In genomic region chr9:120702836-120703235, GRCm38 (mm10) we compare ENCODE assay signal across 16 mouse cellular contexts.
DNase-seq lines count a peak whose midpoint lies in the region; ATAC-seq and TF ChIP-seq lines count a peak whose summit lies in the region.
"Had no signal": no experiment of that assay in that cellular context is flagged by ENCODE, and none has a peak within 500 bp of the region (broad histone marks: within the 10 kb centered on the region; RNA-seq: fewer than 3 reads in every experiment).

No protein-coding gene starts in this region.

- no peak overlapping the region for H3K9ac ChIP-seq in forebrain, embryonic 11.5 days (ENCODE audit: low read length)
- H3K9ac ChIP-seq in forebrain, postnatal 0 days: no peak overlapping the region
- H3K9ac ChIP-seq in kidney, postnatal 0 days (ENCODE audit: low read depth, low read length): no peak overlapping the region
- no peak overlapping the region for H3K9ac ChIP-seq in kidney, embryonic 14.5 days (ENCODE audit: low read depth, low read length)
- H3K9ac ChIP-seq in midbrain, embryonic 12.5 days (replicated peaks): no peak overlapping the region
- no peak overlapping the region for H3K9ac ChIP-seq in midbrain, embryonic 11.5 days (ENCODE audit: low read length)
- H3K9ac ChIP-seq in hindbrain, embryonic 13.5 days: no peak overlapping the region
- H3K9ac ChIP-seq: embryonic facial prominence, embryonic 15.5 days; hindbrain, embryonic 15.5 days; liver, embryonic 15.5 days had no signal

- H3K27me3 ChIP-seq in forebrain, embryonic 11.5 days (ENCODE audit: control insufficient read depth, insufficient read depth, low read length): no peaks in the 10 kb centered on the region
- no peaks in the 10 kb centered on the region for H3K27me3 ChIP-seq in forebrain, postnatal 0 days (ENCODE audit: insufficient read depth, low read length)
- no peaks in the 10 kb centered on the region for H3K27me3 ChIP-seq in kidney, postnatal 0 days (ENCODE audit: insufficient read depth, low read length)
- H3K27me3 ChIP-seq in kidney, embryonic 14.5 days (ENCODE audit: control insufficient read depth, insufficient read depth, low read length): no peaks in the 10 kb centered on the region
- H3K27me3 ChIP-seq in midbrain, embryonic 12.5 days: no peaks in the 10 kb centered on the region
- no peaks in the 10 kb centered on the region for H3K27me3 ChIP-seq in midbrain, embryonic 11.5 days (ENCODE audit: control insufficient read depth, insufficient read depth, low read length)
- 0 out of 2 replicates have a peak, but pooled peaks cover 3% of the 10 kb centered on the region for H3K27me3 ChIP-seq in hindbrain, embryonic 13.5 days
- H3K27me3 ChIP-seq: embryonic facial prominence, embryonic 15.5 days; hindbrain, embryonic 15.5 days; liver, embryonic 15.5 days had no signal

- H3K4me2 ChIP-seq in forebrain, embryonic 11.5 days (ENCODE audit: low read depth, low read length, severe bottlenecking): no peak overlapping the region
- no peak overlapping the region for H3K4me2 ChIP-seq in forebrain, postnatal 0 days (ENCODE audit: low read depth)
- H3K4me2 ChIP-seq in kidney, postnatal 0 days (ENCODE audit: low read length): no peak overlapping the region
- no peak overlapping the region for H3K4me2 ChIP-seq in kidney, embryonic 14.5 days (replicated peaks; ENCODE audit: low read depth, low read length)
- H3K4me2 ChIP-seq in midbrain, embryonic 12.5 days (replicated peaks): no peak overlapping the region
- H3K4me2 ChIP-seq in midbrain, embryonic 11.5 days: no peak overlapping the region
- no peak overlapping the region for H3K4me2 ChIP-seq in hindbrain, embryonic 13.5 days
- H3K4me2 ChIP-seq: embryonic facial prominence, embryonic 15.5 days; heart, embryonic 11.5 days; hindbrain, embryonic 15.5 days; liver, embryonic 15.5 days had no signal

- peak overlapping the region; percentile 21; the same call in 1 of the 2 replicates for H3K27ac ChIP-seq in forebrain, embryonic 11.5 days (ENCODE audit: low read depth, low read length)
- H3K27ac ChIP-seq in forebrain, postnatal 0 days (ENCODE audit: low read depth, low read length): no peak overlapping the region
- peak overlapping the region; percentile 20; the same call in 1 of the 2 replicates for H3K27ac ChIP-seq in kidney, postnatal 0 days
- no peak overlapping the region for H3K27ac ChIP-seq in kidney, embryonic 14.5 days (ENCODE audit: low read depth, low read length)
- H3K27ac ChIP-seq in midbrain, embryonic 12.5 days (replicated peaks): peak overlapping the region; percentile 58; the same call in 1 of the 2 replicates
- no peak overlapping the region for H3K27ac ChIP-seq in midbrain, embryonic 11.5 days (ENCODE audit: low read depth, low read length)
- H3K27ac ChIP-seq in hindbrain, embryonic 13.5 days: peak overlapping the region; percentile 44
- H3K27ac ChIP-seq: embryonic facial prominence, embryonic 15.5 days; hindbrain, embryonic 15.5 days; liver, embryonic 15.5 days had no signal

- H3K9me3 ChIP-seq in forebrain, embryonic 11.5 days (ENCODE audit: control insufficient read depth, low read length): no peaks in the 10 kb centered on the region
- no peaks in the 10 kb centered on the region for H3K9me3 ChIP-seq in forebrain, postnatal 0 days (ENCODE audit: low read length)
- H3K9me3 ChIP-seq in kidney, postnatal 0 days (replicated peaks; ENCODE audit: low read length): no peaks in the 10 kb centered on the region
- no peaks in the 10 kb centered on the region for H3K9me3 ChIP-seq in kidney, embryonic 14.5 days (ENCODE audit: control insufficient read depth, low read length)
- H3K9me3 ChIP-seq in midbrain, embryonic 12.5 days: no peaks in the 10 kb centered on the region
- no peaks in the 10 kb centered on the region for H3K9me3 ChIP-seq in midbrain, embryonic 11.5 days (ENCODE audit: control insufficient read depth, low read length)
- no peaks in the 10 kb centered on the region for H3K9me3 ChIP-seq in hindbrain, embryonic 13.5 days
- H3K9me3 ChIP-seq: embryonic facial prominence, embryonic 15.5 days; hindbrain, embryonic 15.5 days; liver, embryonic 15.5 days had no signal

- DNase-seq in forebrain, embryonic 11.5 days (ENCODE audit: low spot score): no peak
- DNase-seq in forebrain, postnatal 0 days: no peak
- DNase-seq in kidney, postnatal 0 days (ENCODE audit: low spot score): no peak
- no peak for DNase-seq in midbrain, embryonic 11.5 days (ENCODE audit: low spot score, missing footprints)
- no peak for DNase-seq in testis, postnatal 10 days (ENCODE audit: low spot score)
- DNase-seq: adrenal gland, adult 8-10 months; kidney, postnatal 10 days; lung, postnatal 36 days; thymus, adult 18-20 months had no signal

- 80% methylated on average over 7 of the region's 7 CpGs for WGBS in forebrain, embryonic 11.5 days
- 81% methylated on average over 7 of the region's 7 CpGs for WGBS in forebrain, postnatal 0 days
- WGBS in kidney, postnatal 0 days: 70% methylated on average over 7 of the region's 7 CpGs
- WGBS in kidney, embryonic 14.5 days: 77% methylated on average over 7 of the region's 7 CpGs
- WGBS in midbrain, embryonic 12.5 days: 83% methylated on average over 7 of the region's 7 CpGs
- 87% methylated on average over 7 of the region's 7 CpGs for WGBS in midbrain, embryonic 11.5 days
- WGBS in hindbrain, embryonic 13.5 days: 69% methylated on average over 7 of the region's 7 CpGs

- no peak overlapping the region for H3K4me3 ChIP-seq in forebrain, embryonic 11.5 days (ENCODE audit: low read depth, low read length)
- no peak overlapping the region for H3K4me3 ChIP-seq in forebrain, postnatal 0 days (ENCODE audit: low read depth, low read length)
- H3K4me3 ChIP-seq in kidney, postnatal 0 days (replicated peaks; ENCODE audit: low read depth, low read length): no peak overlapping the region
- H3K4me3 ChIP-seq in kidney, embryonic 14.5 days (ENCODE audit: low read length): no peak overlapping the region
- H3K4me3 ChIP-seq in midbrain, embryonic 12.5 days: no peak overlapping the region
- H3K4me3 ChIP-seq in midbrain, embryonic 11.5 days (ENCODE audit: low read depth, low read length): no peak overlapping the region
- no peak overlapping the region for H3K4me3 ChIP-seq in hindbrain, embryonic 13.5 days
- H3K4me3 ChIP-seq: embryonic facial prominence, embryonic 15.5 days; hindbrain, embryonic 15.5 days; liver, embryonic 15.5 days had no signal

- H3K4me1 ChIP-seq in forebrain, embryonic 11.5 days (replicated peaks; ENCODE audit: control insufficient read depth, insufficient read depth, low read length): 0 out of 2 replicates have a peak, but pooled peaks cover 4% of the 10 kb centered on the region
- 0 out of 2 replicates have a peak, but pooled peaks cover 4% of the 10 kb centered on the region for H3K4me1 ChIP-seq in forebrain, postnatal 0 days (ENCODE audit: insufficient read depth)
- no peaks in the 10 kb centered on the region; the same call in 1 of the 2 replicates for H3K4me1 ChIP-seq in kidney, postnatal 0 days (replicated peaks; ENCODE audit: insufficient read depth, low read length)
- H3K4me1 ChIP-seq in kidney, embryonic 14.5 days (ENCODE audit: control insufficient read depth, insufficient read depth, low read length): no peaks in the 10 kb centered on the region
- 0 out of 2 replicates have a peak, but pooled peaks cover 9% of the 10 kb centered on the region for H3K4me1 ChIP-seq in midbrain, embryonic 12.5 days
- H3K4me1 ChIP-seq in midbrain, embryonic 11.5 days (ENCODE audit: control insufficient read depth, insufficient read depth, low read length): no peaks in the 10 kb centered on the region
- H3K4me1 ChIP-seq in hindbrain, embryonic 13.5 days (replicated peaks): peaks cover 14% of the 10 kb centered on the region
- H3K4me1 ChIP-seq: liver, embryonic 15.5 days had no signal

- TF ChIP-seq CTCF in forebrain, postnatal 0 days (IDR thresholded peaks at IDR 0.05; ENCODE audit: low read depth): no peak
- TF ChIP-seq CTCF in kidney, postnatal 0 days (IDR thresholded peaks at IDR 0.05; ENCODE audit: low read depth): no peak

- H3K36me3 ChIP-seq in forebrain, embryonic 11.5 days (ENCODE audit: control insufficient read depth, insufficient read depth, low read length): no peaks in the 10 kb centered on the region
- H3K36me3 ChIP-seq in forebrain, postnatal 0 days (ENCODE audit: insufficient read depth): no peaks in the 10 kb centered on the region
- no peaks in the 10 kb centered on the region for H3K36me3 ChIP-seq in kidney, postnatal 0 days (ENCODE audit: insufficient read depth, low read length)
- no peaks in the 10 kb centered on the region for H3K36me3 ChIP-seq in kidney, embryonic 14.5 days (ENCODE audit: control insufficient read depth, insufficient read depth, low read length)
- no peaks in the 10 kb centered on the region for H3K36me3 ChIP-seq in midbrain, embryonic 12.5 days
- no peaks in the 10 kb centered on the region for H3K36me3 ChIP-seq in midbrain, embryonic 11.5 days (ENCODE audit: control insufficient read depth, insufficient read depth, low read length)
- H3K36me3 ChIP-seq in hindbrain, embryonic 13.5 days: no peaks in the 10 kb centered on the region
- H3K36me3 ChIP-seq: embryonic facial prominence, embryonic 15.5 days; hindbrain, embryonic 15.5 days; liver, embryonic 15.5 days had no signal

- no peak for ATAC-seq in forebrain, embryonic 11.5 days (replicated peaks; ENCODE audit: low FRiP score)
- ATAC-seq in forebrain, postnatal 0 days: no peak
- no peak for ATAC-seq in kidney, postnatal 0 days (replicated peaks; ENCODE audit: low FRiP score, low read depth)
- no peak for ATAC-seq in kidney, embryonic 14.5 days (ENCODE audit: low FRiP score, low TSS enrichment)
- no peak for ATAC-seq in midbrain, embryonic 12.5 days (ENCODE audit: low FRiP score, low read depth)
- no peak for ATAC-seq in midbrain, embryonic 11.5 days (ENCODE audit: low FRiP score)
- no peak for ATAC-seq in hindbrain, embryonic 13.5 days (ENCODE audit: low FRiP score)

Comparison
In these comparisons a context has a peak if more than half of its experiments do, and no peak if none do; other contexts are left out.
1. H3K27ac ChIP-seq: peak in forebrain, embryonic 11.5 days (single experiment), kidney, postnatal 0 days (single experiment), midbrain, embryonic 12.5 days (single experiment) and hindbrain, embryonic 13.5 days (single experiment); none in forebrain, postnatal 0 days (single experiment), kidney, embryonic 14.5 days (single experiment) and midbrain, embryonic 11.5 days (single experiment).